Mouse (Mus musculus): Measurements from ENCODE around the gene Lrrc8a. TPM values are rescaled to one million over a fixed set of nuclear protein-coding genes. Genes with fewer than 3 reads are reported as not detected.

Lrrc8a gene
- total RNA-seq, 2 experiments from 2014 or later, result 90.1 to 90.5 TPM

GRCm38 (mm10) chr2:30257699-30258460, 20.4 kb downstream of the Lrrc8a start:
- intact Hi-C loops (cut with DNase I), result loop anchor here (1.0 kb wide), 1 partner anchor 16 kb away; no protein-coding TSS in a partner anchor
- DNase-seq, result no peak

GRCm38 (mm10) chr2:30258600-30258999, 21.1 kb downstream of the Lrrc8a start:
- intact Hi-C loops (cut with DNase I), result loop anchor here (1.0 kb wide), 1 partner anchor 16 kb away; no protein-coding TSS in a partner anchor
- peak; percentile 75 to 76 for DNase-seq

- DNase-seq, result no peak
- intact Hi-C loops (cut with DNase I), result no loop called here
These were observed 21.9 kb downstream of the Lrrc8a start for GRCm38 (mm10) chr2:30259131-30260064.

GRCm38 (mm10) chr2:30261064-30261736, 23.7 kb downstream of the Lrrc8a start:
- no peak for DNase-seq
- intact Hi-C loops (cut with DNase I), result no loop called here

GRCm38 (mm10) chr2:30261921-30262839, 24.7 kb downstream of the Lrrc8a start:
- intact Hi-C loops (cut with DNase I), result no loop called here
- DNase-seq, result peak in 1 of 2 experiments; percentile 18

- intact Hi-C loops (cut with DNase I), result no loop called here
- DNase-seq, result peak; percentile 72 to 76
These were observed 25.4 kb downstream of the Lrrc8a start for GRCm38 (mm10) chr2:30262840-30263441.

- intact Hi-C loops (cut with DNase I), result no loop called here
- DNase-seq, result peak in 1 of 2 experiments; percentile 7
These were observed 26.3 kb downstream of the Lrrc8a start for GRCm38 (mm10) chr2:30263811-30264210.

- DNase-seq, result peak in 1 of 2 experiments; percentile 32
- intact Hi-C loops (cut with DNase I), result no loop called here
These were observed 27.4 kb downstream of the Lrrc8a start for GRCm38 (mm10) chr2:30264671-30265519.

- peak; percentile 85 to 87 for DNase-seq
- intact Hi-C loops (cut with DNase I), result loop anchor here (1.0 kb wide), 1 partner anchor 28 kb away; no protein-coding TSS in a partner anchor
These were observed 28.3 kb downstream of the Lrrc8a start, which contains the start of gene Phyhd1 for GRCm38 (mm10) chr2:30265767-30266253. Gene Phyhd1 (plus strand): TSS chr2:30266203.

GRCm38 (mm10) chr2:30266392-30266941, 29.0 kb downstream of the Lrrc8a start:
- intact Hi-C loops (cut with DNase I), result loop anchor here (1.0 kb wide), 1 partner anchor 28 kb away; no protein-coding TSS in a partner anchor
- peak; percentile 82 to 88 for DNase-seq

GRCm38 (mm10) chr2:30267466-30267865, 30.0 kb downstream of the Lrrc8a start:
- no peak for DNase-seq
- intact Hi-C loops (cut with DNase I), result no loop called here

GRCm38 (mm10) chr2:30268371-30268770, 30.9 kb downstream of the Lrrc8a start:
- peak in 1 of 2 experiments; percentile 11 for DNase-seq
- intact Hi-C loops (cut with DNase I), result loop anchor here (2.0 kb wide), 1 partner anchor 94 kb away; no protein-coding TSS in a partner anchor

GRCm38 (mm10) chr2:30269241-30269990, 31.9 kb downstream of the Lrrc8a start:
- DNase-seq, result peak in 1 of 2 experiments; percentile 6

GRCm38 (mm10) chr2:30270134-30270533, 32.6 kb downstream of the Lrrc8a start:
- peak; percentile 69 to 80 for DNase-seq
- intact Hi-C loops (cut with DNase I), result loop anchor here (1.0 to 2.0 kb wide), 3 partner anchors 33 to 141 kb away; partner anchors contain the start of genes Kyat1 and Lrrc8a

More at GRCm38 (mm10) chr2:30269241-30269990, 31.9 kb downstream of the Lrrc8a start:
- intact Hi-C loops (cut with DNase I), result loop anchor here (2.0 kb wide), 1 partner anchor 95 kb away; no protein-coding TSS in a partner anchor

GRCm38 (mm10) chr2:30280743-30281142, 43.2 kb downstream of the Lrrc8a start, which contains the start of gene Gm28038:
Gene Gm28038 (plus strand): TSS chr2:30281043.
- intact Hi-C loops (cut with DNase I), result no loop called here

GRCm38 (mm10) chr2:30281651-30282050, 44.1 kb downstream of the Lrrc8a start:
- DNase-seq, result no peak
- intact Hi-C loops (cut with DNase I), result no loop called here

More at GRCm38 (mm10) chr2:30280743-30281142, 43.2 kb downstream of the Lrrc8a start, which contains the start of gene Gm28038:
- no peak for DNase-seq

Data from heart, postnatal 14 days (tissue).